Mouse (Mus musculus) olfactory bulb, adult 2 months (tissue): ENCODE measurements around the gene Cpb2.

Experiments used
- CTCF ChIP-seq: fragments of 200-500 bp; IDR thresholded peaks from 2 replicates; pipeline ENCODE4 v1.5.1; 2012; ENCODE audit warnings: low read depth, mild to moderate bottlenecking, low read length, moderate library complexity; ENCODE audit not compliant: insufficient read depth
- POLR2A ChIP-seq: fragments of 200-500 bp; IDR thresholded peaks from 2 replicates; pipeline ENCODE4 v1.6.1; 2012; ENCODE audit warnings: mild to moderate bottlenecking, low read depth, low read length, moderate library complexity; ENCODE audit not compliant: insufficient read depth

DNA sequence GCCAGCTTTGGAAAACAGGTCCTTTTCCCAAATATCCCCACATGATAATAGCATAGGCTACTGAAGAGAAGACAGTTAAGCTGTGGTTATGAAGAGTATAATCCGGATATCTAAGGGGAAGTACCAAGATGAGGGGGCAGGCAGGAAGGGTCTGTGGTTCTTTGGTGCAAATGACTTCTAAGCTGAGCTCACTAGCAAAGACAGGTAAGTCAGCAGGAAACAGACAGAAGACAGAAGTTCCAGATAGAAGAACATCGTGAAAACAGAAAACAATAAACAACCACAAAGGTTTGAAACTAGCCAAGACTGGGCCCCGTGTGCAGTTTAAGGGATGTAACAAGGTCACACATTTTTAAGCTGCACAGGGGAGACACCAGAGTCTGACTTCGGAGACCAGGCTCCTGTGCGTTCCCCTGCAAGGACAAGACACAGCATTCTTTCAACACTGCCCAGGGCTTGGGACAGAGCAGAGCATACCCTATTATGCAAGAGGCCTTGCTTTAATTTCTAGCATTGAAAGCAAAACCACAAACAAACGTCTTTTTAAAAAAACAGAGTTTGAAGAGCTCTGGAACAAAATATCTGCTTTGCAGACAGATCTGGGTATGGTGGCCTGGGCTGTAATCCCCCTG is 14.5 kb upstream of the Cpb2 start:
- TF ChIP-seq POLR2A (no peak), CTCF (no peak)
